Mouse (Mus musculus) kidney, embryonic 14.5 days (tissue): ENCODE data around the gene Slc22a13. TPM values are rescaled to one million over a fixed set of nuclear protein-coding genes. Genes with fewer than 3 reads are reported as not detected.

Experiments used
- ATAC-seq: fragments of 200-750 bp; cut with Nextera tagmentation; 2 replicates; pipeline ENCODE4 v1.8.0; 2017; ENCODE audit warnings: moderate number of reproducible peaks, mild to moderate bottlenecking, moderate TSS enrichment, moderate library complexity; ENCODE audit not compliant: low FRiP score, low TSS enrichment
- H3K27ac ChIP-seq: fragments of 300-500 bp; sonication (generic); 2 replicates; pipeline ENCODE4 v1.5.1; 2014; ENCODE audit warnings: low read depth, mild to moderate bottlenecking, low read length, moderate library complexity, mixed read lengths
- H3K27me3 ChIP-seq: fragments of 300-500 bp; sonication (generic); 2 replicates; pipeline ENCODE4 v1.6.1; 2014; ENCODE audit warnings: mild to moderate bottlenecking, low read length; ENCODE audit not compliant: control insufficient read depth, insufficient read depth
- H3K36me3 ChIP-seq: fragments of 300-500 bp; sonication (generic); 2 replicates; pipeline ENCODE4 v1.6.1; 2014; ENCODE audit warnings: low read length, mixed read lengths; ENCODE audit not compliant: control insufficient read depth, insufficient read depth
- H3K4me1 ChIP-seq: fragments of 300-500 bp; sonication (generic); 2 replicates; pipeline ENCODE4 v1.6.1; 2014; ENCODE audit warnings: low read length, mixed read lengths; ENCODE audit not compliant: control insufficient read depth, insufficient read depth
- H3K4me2 ChIP-seq: fragments of 300-500 bp; sonication (generic); replicated peaks from 2 replicates; pipeline ENCODE4 v1.6.1; 2014; ENCODE audit warnings: low read depth, mild to moderate bottlenecking, low read length
- H3K4me3 ChIP-seq: fragments of 300-500 bp; sonication (generic); 2 replicates; pipeline ENCODE4 v1.5.1; 2014; ENCODE audit warnings: mild to moderate bottlenecking, low read length
- H3K9ac ChIP-seq: fragments of 300-500 bp; sonication (generic); 2 replicates; pipeline ENCODE4 v1.6.1; 2014; ENCODE audit warnings: low read depth, mild to moderate bottlenecking, low read length, moderate library complexity
- H3K9me3 ChIP-seq: fragments of 300-500 bp; sonication (generic); 2 replicates; pipeline ENCODE4 v1.6.1; 2016; ENCODE audit warnings: low read length; ENCODE audit not compliant: control insufficient read depth
- WGBS: fragments of 180-500 bp; shearing (Covaris S2); extraction: QIAGEN DNeasy Blood & Tissue Kit; methylation state at CpG from one replicate; pipeline ENCODE4 v1.1.7; 2014; 5-methylcytosine and 5-hydroxymethylcytosine counted together
- polyA plus RNA-seq: library from polyadenylated mRNA; unstranded; fragments of >200 nt; fragmentation: Nextera tagmentation; extraction: Ambion mirVana; gene quantifications from 2 replicates; pipeline ENCODE4 v1.2.1, GENCODE M21; 2014

The Slc22a13 gene
- 0.44 and 0.93 TPM in 2 replicates for polyA plus RNA-seq

DNA sequence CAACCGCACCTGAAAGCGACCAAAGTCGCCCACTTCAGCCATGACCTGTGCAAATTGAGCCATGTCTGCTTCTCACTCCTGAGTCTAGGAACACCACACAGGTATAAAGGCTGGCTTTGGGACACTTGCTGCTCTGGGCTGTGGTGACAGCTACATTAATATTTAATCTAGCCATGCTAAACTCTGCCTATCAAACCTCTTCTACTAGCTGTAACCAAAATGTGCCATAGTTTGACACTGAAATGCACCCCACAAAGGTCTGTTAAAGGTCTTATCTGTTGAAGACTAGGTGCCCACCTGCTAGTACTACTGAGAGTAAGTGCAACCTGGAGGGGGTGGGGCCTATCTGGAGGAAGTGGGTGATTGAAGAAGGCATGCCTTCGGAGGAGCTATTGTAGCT, at the start of gene Slc22a13:
Gene Slc22a13 (minus strand): TSS at position 101 of the 400 bp plus-strand sequence.
- Histone ChIP-seq H3K4me3 (no peak within 1 kb of the TSS), H3K27ac (no peak within 1 kb of the TSS), H3K4me2 (no peak within 1 kb of the TSS), H3K4me1 (no peaks in the 10 kb centered on the region), H3K27me3 (no peaks in the 10 kb centered on the region), H3K36me3 (no peaks in the 10 kb centered on the region), H3K9ac (no peak within 1 kb of the TSS), H3K9me3 (peaks cover 6% of the 10 kb centered on the region)
- WGBS = 93% methylated on average over 4 of the region's 4 CpGs
- no peak for ATAC-seq

DNA sequence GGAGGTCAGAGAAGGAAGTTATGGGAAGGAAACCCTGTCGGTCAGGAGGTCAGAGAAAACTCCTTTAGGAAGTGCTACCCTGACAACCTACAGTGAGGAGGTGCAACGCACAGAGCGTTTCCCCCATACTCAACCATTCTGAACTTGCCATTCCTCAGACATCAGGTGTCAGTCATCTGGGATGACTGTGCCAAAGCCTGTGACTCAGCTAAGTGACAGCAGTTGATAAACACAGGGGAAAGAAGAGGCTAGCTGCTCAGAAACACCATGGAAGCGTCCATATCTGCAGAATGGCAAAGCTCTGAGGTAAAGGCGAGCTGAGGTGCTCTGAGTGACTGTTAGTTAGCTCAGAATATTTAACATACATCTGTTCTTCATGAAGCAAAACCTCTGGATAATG, 49.2 kb upstream of the Slc22a13 start:
- no peaks in the 10 kb centered on the region for H3K27me3 ChIP-seq
- no peak overlapping the region for H3K27ac ChIP-seq
- no peak overlapping the region for H3K4me3 ChIP-seq
- peaks cover 35% of the 10 kb centered on the region for H3K36me3 ChIP-seq
- no peaks in the 10 kb centered on the region for H3K9me3 ChIP-seq
- ATAC-seq = no peak
- H3K4me1 ChIP-seq = no peaks in the 10 kb centered on the region
- no peak overlapping the region for H3K9ac ChIP-seq
- H3K4me2 ChIP-seq = no peak overlapping the region
- 76% methylated on average over 5 of the region's 5 CpGs for WGBS

DNA sequence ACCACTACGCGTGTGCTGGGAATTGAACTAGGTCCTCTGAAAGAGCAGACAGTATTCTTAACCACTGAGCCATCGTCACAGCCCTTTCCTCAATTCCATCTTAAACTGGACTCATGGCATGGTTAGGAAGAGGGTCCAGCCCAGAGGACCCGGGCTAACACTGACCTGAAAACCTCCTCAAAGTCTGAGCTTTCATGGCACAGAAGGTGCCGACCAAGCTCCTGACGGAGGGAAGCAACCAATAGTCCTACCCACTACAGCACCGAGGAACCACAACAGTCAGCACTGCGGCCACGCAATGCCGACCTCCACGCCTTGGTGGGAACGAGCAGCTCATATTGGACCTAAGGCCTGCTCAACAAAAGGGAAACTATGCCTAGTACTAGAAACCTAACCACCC, 47.3 kb upstream of the Slc22a13 start:
- Histone ChIP-seq H3K9me3 (no peaks in the 10 kb centered on the region), H3K4me1 (no peaks in the 10 kb centered on the region), H3K4me3 (no peak overlapping the region), H3K36me3 (peaks cover 45% of the 10 kb centered on the region), H3K4me2 (no peak overlapping the region), H3K27me3 (no peaks in the 10 kb centered on the region), H3K27ac (no peak overlapping the region), H3K9ac (no peak overlapping the region)
- no peak for ATAC-seq
- WGBS = 99% methylated on average over 12 of the region's 12 CpGs

DNA sequence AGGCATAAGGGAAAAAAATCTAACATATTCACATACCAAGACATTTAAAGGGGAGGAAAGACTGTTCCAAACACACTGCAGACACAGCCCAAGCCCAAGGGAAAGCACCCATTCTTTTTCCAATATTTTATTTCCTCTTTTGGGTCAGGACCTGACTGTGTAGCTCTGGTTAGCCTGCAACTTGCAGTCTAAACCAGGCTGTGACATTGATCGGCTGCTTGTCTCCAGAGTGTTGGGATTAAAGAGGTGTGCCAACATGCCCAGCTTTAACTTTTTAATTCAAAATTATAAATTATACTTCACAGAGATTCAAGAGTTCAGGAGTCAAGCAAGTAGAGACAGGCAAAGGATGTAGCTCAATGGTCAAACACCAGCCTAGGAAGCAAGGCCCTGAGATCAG, 46.2 kb upstream of the Slc22a13 start:
- Histone ChIP-seq H3K9me3 (no peaks in the 10 kb centered on the region), H3K27ac (no peak overlapping the region), H3K9ac (no peak overlapping the region), H3K36me3 (peaks cover 55% of the 10 kb centered on the region), H3K4me1 (no peaks in the 10 kb centered on the region), H3K4me3 (no peak overlapping the region), H3K4me2 (no peak overlapping the region), H3K27me3 (no peaks in the 10 kb centered on the region)
- ATAC-seq = no peak
- WGBS = 92% methylated on average over 1 of the region's 1 CpGs

DNA sequence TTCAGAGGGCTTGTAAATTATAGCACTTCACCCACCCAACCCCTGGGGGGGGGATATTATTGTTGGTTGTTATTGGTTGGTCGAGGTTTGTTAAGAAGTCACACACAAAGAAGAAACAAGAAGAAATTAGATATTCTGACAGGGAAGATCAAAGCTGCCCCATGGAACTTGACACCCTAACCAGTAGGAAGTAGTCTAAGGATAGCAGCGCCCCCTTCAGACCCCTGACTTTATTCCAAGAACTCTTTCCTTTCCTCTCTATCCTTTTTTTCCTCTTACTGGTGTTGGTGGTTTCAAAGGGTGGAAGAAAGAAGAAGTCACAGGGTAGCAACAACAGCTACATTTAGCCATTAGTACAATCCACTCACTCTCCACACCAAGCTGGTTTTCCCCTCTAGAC, 45.3 kb upstream of the Slc22a13 start:
- no peaks in the 10 kb centered on the region for H3K4me1 ChIP-seq
- H3K9me3 ChIP-seq = no peaks in the 10 kb centered on the region
- WGBS = 59% methylated on average over 2 of the region's 2 CpGs
- no peak overlapping the region for H3K27ac ChIP-seq
- H3K4me3 ChIP-seq = no peak overlapping the region
- H3K9ac ChIP-seq = no peak overlapping the region
- peaks cover 49% of the 10 kb centered on the region for H3K36me3 ChIP-seq
- H3K4me2 ChIP-seq = no peak overlapping the region
- ATAC-seq = no peak
- H3K27me3 ChIP-seq = no peaks in the 10 kb centered on the region

DNA sequence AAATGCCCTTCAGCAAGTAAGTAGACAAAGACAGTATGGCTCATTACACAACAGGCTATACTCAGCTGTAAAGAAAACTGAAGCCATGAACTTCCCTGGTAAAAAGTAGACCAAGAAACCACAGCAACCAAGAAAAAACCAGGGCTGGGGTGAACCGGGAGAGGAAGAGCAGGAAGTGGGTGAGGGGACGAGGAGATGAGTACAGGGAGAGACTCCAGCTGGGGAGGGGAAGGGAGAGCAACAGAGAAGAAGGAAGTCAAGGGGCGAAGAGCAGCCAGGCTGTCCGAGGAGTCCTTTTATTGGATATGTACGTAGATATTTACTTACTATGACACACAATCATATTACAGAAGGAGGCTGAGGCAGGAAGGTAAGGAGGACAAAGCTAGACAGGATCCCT, 39.1 kb upstream of the Slc22a13 start:
- no peaks in the 10 kb centered on the region for H3K9me3 ChIP-seq
- ATAC-seq = no peak

DNA sequence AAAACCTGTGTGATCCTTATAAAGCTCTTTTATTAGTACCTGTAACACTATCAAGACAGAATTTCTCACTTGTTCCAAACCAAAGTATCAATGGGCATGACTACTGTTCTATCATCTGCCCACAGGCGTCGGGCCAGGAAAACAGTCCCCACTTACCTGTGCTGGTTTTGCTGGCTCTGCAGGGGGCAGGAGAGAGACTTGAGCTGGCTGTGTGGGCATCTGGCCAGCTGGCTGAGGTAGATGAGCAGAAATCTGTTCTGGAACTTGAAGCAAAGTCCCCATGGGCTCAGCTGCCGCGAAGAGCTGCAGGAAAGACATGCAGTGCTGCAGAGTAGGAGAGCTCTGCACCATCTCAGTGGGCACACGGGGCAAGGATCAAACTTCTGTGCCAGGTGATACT, 37.9 kb upstream of the Slc22a13 start:
- no peak for ATAC-seq
- WGBS = 91% methylated on average over 5 of the region's 5 CpGs
- no peak overlapping the region for H3K9ac ChIP-seq

More for the DNA sequence above, 39.1 kb upstream of the Slc22a13 start:
- Histone ChIP-seq H3K4me2 (no peak overlapping the region), H3K27me3 (no peaks in the 10 kb centered on the region), H3K36me3 (peaks cover 33% of the 10 kb centered on the region), H3K27ac (no peak overlapping the region), H3K4me3 (no peak overlapping the region), H3K9ac (no peak overlapping the region), H3K4me1 (no peaks in the 10 kb centered on the region)
- 80% methylated on average over 5 of the region's 5 CpGs for WGBS

DNA sequence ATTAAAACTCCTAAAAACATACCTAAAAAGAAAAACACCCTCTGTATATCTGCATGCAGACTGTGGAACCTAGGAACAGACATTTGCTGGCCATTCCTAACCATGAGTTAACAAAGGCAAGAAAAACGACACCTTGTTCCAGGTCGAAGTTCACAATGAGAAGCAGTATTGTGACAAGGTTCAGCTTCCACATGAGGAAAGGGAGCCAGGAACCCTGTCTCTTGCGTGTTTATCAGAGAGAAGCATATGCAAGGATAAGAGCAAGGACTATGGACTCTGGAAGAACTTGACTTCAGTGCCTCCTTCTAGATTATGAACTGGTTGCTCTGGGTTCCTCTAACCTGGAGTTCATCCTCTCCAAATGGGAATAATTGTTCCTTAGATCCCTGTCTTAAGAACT, 35.1 kb upstream of the Slc22a13 start:
- Histone ChIP-seq H3K4me3 (no peak overlapping the region), H3K9ac (no peak overlapping the region), H3K27ac (no peak overlapping the region), H3K9me3 (no peaks in the 10 kb centered on the region), H3K4me2 (no peak overlapping the region), H3K36me3 (peaks cover 33% of the 10 kb centered on the region; the same call in 1 of the 2 replicates), H3K27me3 (no peaks in the 10 kb centered on the region), H3K4me1 (no peaks in the 10 kb centered on the region)
- ATAC-seq = no peak
- 84% methylated on average over 3 of the region's 3 CpGs for WGBS

More for the DNA sequence above, 37.9 kb upstream of the Slc22a13 start:
- no peak overlapping the region for H3K4me3 ChIP-seq
- no peaks in the 10 kb centered on the region for H3K9me3 ChIP-seq
- no peaks in the 10 kb centered on the region for H3K4me1 ChIP-seq
- no peak overlapping the region for H3K27ac ChIP-seq
- H3K36me3 ChIP-seq = peaks cover 27% of the 10 kb centered on the region
- H3K27me3 ChIP-seq = no peaks in the 10 kb centered on the region
- H3K4me2 ChIP-seq = no peak overlapping the region

DNA sequence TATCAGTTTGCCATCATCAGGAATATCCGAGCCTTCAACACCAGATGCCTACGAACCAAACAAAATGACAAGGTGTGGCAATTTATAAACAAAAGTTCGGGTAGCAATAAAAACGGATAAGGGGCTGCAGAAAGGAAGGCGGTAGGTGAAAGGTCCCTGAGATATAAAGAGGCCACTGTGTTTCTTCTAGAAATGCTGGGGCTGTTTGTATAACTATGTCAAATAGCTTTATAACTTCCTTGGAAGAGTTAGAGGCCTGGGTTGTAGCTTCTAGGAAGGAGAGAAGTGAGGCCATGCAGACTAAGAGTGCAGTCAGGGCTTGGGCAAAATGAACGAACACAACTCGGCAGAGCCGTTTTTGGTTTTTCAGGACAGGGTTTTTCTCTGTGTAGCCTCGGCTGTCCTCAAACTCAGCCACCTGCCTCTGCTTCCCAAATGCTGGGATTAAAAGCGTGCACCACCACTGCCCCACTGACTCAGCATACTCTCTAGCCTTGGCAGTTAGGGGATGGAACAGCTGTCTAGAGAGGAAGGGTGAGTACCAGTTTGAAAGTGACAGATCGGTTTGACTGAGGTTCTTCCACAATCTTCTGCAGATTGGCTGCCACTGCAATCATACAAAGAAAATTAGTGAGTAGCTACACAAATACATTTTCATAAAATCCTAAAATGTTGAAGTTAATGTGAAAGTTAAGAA, 32.4 kb upstream of the Slc22a13 start:
- no peaks in the 10 kb centered on the region for H3K9me3 ChIP-seq
- no peak overlapping the region for H3K4me2 ChIP-seq
- H3K27me3 ChIP-seq = no peaks in the 10 kb centered on the region
- H3K4me3 ChIP-seq = no peak overlapping the region
- H3K9ac ChIP-seq = no peak overlapping the region
- no peaks in the 10 kb centered on the region for H3K4me1 ChIP-seq
- no peak overlapping the region for H3K27ac ChIP-seq
- H3K36me3 ChIP-seq = peaks cover 34% of the 10 kb centered on the region; the same call in 1 of the 2 replicates
- ATAC-seq = no peak
- 68% methylated on average over 11 of the region's 11 CpGs for WGBS
